Mouse (Mus musculus): ENCODE measurements around the gene Tmcc3.
"Not testable (repeated sequence)": the region's sequence is repeated elsewhere in the genome, so short reads cannot be mapped to it uniquely, and the experiment has no call there.

Tmcc3 gene

GRCm38 (mm10) chr10:94595705-94596104 lies 284.0 kb downstream of the Tmcc3 start:
- DNase-seq = no peak

GRCm38 (mm10) chr10:94599846-94600245 lies 288.1 kb downstream of the Tmcc3 start:
- DNase-seq = not testable (repeated sequence)

GRCm38 (mm10) chr10:94601034-94601433 lies 289.3 kb downstream of the Tmcc3 start:
- DNase-seq = no peak

- no peak for DNase-seq
These were observed 293.7 kb downstream of the Tmcc3 start for GRCm38 (mm10) chr10:94605491-94605890.

GRCm38 (mm10) chr10:94609309-94609777 lies 297.6 kb downstream of the Tmcc3 start:
- DNase-seq = peak; percentile 75

GRCm38 (mm10) chr10:94611228-94611968 lies 299.6 kb downstream of the Tmcc3 start:
- no peak for DNase-seq

GRCm38 (mm10) chr10:94611969-94612440 lies 300.3 kb downstream of the Tmcc3 start:
- no peak for DNase-seq

- no peak for DNase-seq
These were observed 307.8 kb downstream of the Tmcc3 start for GRCm38 (mm10) chr10:94619586-94619985.

- DNase-seq = no peak
These were observed 308.8 kb downstream of the Tmcc3 start for GRCm38 (mm10) chr10:94620561-94620960.

- DNase-seq = no peak
These were observed 309.9 kb downstream of the Tmcc3 start for GRCm38 (mm10) chr10:94621420-94622225.

GRCm38 (mm10) chr10:94622281-94622680 lies 310.5 kb downstream of the Tmcc3 start:
- no peak for DNase-seq

GRCm38 (mm10) chr10:94622828-94623227 lies 311.1 kb downstream of the Tmcc3 start:
- no peak for DNase-seq

GRCm38 (mm10) chr10:94623617-94624016 lies 311.9 kb downstream of the Tmcc3 start:
- DNase-seq = peak; percentile 67

GRCm38 (mm10) chr10:94625036-94625435 lies 313.3 kb downstream of the Tmcc3 start:
- DNase-seq = no peak

- no peak for DNase-seq
These were observed 313.9 kb downstream of the Tmcc3 start for GRCm38 (mm10) chr10:94625606-94626005.

- DNase-seq = no peak
These were observed 319.1 kb downstream of the Tmcc3 start for GRCm38 (mm10) chr10:94630771-94631280.

GRCm38 (mm10) chr10:94631541-94632113 lies 319.9 kb downstream of the Tmcc3 start:
- no peak for DNase-seq

- no peak for DNase-seq
These were observed 320.5 kb downstream of the Tmcc3 start for GRCm38 (mm10) chr10:94632245-94632644.

- DNase-seq = no peak
These were observed 326.9 kb downstream of the Tmcc3 start for GRCm38 (mm10) chr10:94638599-94638998.

- no peak for DNase-seq
These were observed 327.5 kb downstream of the Tmcc3 start for GRCm38 (mm10) chr10:94639281-94639680.

GRCm38 (mm10) chr10:94640067-94640466 lies 328.3 kb downstream of the Tmcc3 start:
- DNase-seq = no peak

All from thymus, postnatal 14 days (tissue).